Mouse (Mus musculus) liver (tissue): ENCODE results near the gene Pik3r3.

Source experiments
- DNase-seq: peaks from one replicate; pipeline ENCODE4 v3.0.0-alpha.2; 2020; ENCODE audit warnings: mixed read lengths

Pik3r3 gene

DNA sequence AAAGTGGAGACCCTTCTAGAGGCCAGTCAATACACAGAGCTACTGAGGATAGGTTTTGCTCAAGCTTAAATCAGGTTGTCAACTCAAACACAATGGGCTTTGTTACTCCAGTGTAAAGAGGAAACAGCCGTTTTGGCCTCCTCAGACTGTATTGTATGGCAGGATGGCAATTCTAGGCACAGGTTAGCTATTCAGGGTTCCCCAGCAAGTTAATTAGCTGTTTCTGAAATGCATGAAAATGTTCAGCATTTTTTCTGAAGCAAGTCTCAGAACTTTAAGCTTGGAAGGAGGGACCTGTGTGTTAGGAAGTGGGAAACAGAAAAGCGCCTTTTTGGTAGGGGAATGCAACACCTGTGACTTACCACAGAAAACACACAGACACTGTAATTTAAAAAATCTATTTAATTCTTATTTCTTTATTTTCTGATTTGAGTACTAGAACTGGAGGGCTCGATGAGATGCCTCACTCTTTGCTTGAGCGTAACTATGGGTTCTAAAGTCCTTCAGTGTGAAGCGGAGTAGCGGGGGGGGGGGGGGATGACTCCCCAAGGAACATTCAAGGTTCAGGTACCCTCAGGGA lies 1.3 kb upstream of the Pik3r3 start:
- DNase-seq: no peak

DNA sequence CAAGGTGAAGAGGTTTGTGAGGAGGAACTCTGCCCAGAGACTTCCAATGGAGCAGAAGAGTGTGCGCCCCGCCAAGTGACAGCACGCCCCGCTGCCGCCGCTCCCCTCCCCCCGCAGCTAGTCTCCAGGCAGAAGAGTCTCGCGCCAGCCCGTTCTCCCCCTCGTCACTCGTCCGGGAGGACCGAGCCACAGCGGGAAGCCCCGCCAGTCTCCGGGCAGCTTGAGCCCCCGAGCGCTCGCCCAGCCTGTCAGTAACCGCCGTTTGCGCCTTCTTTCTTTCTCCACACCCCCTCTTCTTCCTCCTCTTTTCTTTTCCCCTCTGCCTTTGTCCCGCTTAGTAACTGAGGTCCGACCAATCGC lies 658 bp upstream of the Pik3r3 start:
- DNase-seq: no peak

GRCm38 (mm10) chr4:116221996-116222842 lies 801 bp downstream of the Pik3r3 start:
- DNase-seq: peak; percentile 34

GRCm38 (mm10) chr4:116222843-116223119 lies 1.4 kb downstream of the Pik3r3 start:
- DNase-seq: no peak

DNA sequence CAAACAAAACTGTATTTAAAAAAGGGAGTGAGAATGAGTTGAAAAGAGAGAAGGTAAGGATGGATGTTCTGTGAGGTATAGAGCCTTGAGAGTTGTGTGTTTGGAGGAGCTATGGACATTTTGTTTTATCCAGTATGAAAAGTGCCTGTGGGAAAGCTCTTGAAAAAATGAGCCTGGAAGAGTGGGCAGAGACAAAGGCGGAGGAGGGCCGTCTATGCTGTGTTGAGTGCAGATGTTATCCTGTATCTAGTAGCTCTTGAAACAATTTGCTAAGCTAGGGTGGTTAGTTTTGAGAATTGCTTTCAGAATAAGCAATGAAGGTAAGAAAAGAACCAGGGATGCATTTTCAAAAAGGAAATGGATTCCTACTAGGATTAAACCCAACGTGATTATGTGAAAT lies 22.0 kb downstream of the Pik3r3 start:
- no peak for DNase-seq

GRCm38 (mm10) chr4:116244240-116244639 lies 22.8 kb downstream of the Pik3r3 start:
- no peak for DNase-seq

DNA sequence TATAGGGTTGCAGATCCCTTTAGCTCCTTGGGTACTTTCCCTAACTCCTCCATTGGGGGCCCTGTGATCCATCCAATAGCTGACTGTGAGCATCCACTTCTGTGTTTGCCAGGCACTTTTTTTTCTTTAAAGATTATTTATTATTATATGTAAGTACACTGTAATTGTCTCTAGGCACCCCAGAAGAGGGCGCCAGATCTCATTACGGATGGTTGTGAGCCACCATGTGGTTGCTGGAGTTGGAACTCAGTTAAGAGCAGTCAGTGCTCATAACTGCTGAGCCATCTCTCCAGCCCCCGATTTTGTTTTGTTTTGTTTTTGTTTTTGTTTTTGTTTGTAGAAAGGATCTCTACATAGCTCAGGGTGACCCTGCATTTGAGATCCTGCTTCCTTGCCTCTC lies 24.5 kb downstream of the Pik3r3 start:
- DNase-seq: peak; percentile 54

- no peak for DNase-seq
Observed at GRCm38 (mm10) chr4:116249986-116250385, 28.6 kb downstream of the Pik3r3 start.

DNA sequence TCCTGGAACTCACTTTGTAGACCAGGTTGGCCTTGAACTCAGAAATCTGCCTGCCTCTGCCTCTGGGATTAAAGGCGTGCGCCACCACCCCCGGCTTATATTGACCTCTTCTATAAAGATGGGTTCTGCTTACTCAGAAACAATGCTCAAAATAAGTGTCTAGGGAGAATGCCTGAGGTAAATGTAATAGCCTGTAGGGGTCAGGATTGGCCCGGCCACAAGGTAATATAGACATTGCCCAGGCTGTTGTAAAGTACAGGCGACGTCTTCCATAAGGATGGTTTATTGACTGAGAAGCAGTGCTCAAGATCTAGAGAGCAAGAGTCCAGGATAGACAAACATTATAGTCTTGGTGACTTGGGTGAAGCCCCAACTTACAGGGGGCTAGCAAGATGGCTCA lies 46.8 kb downstream of the Pik3r3 start:
- no peak for DNase-seq

DNA sequence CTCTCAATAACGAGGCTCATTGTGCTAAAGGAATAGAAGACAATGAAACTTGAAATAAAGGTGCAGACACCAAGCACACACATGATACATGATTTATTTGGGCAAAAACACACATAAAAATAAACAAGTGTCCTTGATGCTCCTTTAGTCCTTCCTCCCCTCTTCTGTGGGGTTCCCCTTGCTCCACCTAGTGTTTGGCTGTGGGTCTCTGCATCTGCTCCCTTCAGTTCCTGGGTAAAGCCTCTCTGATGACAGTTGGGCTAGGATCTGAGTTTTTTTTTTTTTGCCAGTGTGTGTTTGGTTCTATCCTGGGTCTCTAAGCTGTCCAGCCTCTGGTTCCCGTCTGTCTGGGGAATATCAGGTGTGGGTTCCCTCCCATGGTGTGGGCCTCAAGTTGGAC lies 60.8 kb downstream of the Pik3r3 start:
- DNase-seq: no peak

DNA sequence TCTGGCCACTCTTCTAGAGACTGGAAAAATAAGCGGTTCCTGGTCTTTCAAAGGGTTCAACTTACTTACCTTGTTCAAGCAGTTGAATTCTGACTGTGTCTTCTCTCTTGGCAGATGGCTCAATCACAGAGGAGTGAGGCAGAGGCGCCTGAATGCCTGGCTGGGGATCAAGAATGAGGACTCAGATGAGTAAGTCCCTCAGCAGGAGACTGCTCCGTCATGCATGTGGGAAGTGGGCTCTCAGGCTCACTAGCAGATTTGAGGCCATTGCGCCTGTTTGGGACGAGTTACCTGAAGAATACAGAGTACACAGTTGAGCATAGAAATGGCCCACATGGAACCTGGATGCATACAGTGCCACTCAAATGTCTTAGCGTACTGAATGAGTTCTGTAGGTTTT lies 70.1 kb downstream of the Pik3r3 start:
- DNase-seq: no peak

- peak; percentile 71 for DNase-seq
Observed at GRCm38 (mm10) chr4:116293296-116293695, 71.9 kb downstream of the Pik3r3 start.

DNA sequence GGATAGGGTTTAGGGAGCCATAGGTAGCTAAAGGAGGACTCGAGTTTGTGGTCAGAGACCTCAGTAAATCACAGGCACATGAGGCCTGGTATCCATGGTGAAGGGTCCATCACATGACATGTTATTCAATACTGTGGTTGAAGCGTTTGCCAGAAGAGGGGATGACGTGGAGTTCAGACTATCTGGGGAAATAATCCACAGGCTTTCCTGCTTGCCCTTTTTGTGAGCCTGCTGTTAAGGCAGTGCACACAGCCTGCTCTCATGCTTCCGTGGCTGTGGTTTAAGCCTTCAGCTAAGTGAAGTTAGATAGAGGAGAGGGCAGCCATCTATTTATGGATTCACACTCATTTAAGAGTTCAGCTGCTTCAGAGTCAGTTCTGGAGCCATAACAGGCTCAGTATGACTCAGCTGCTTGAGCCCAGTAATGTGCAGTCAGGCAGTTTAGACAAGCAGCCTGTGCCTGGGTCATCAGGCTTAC lies 79.5 kb downstream of the Pik3r3 start:
- no peak for DNase-seq

- no peak for DNase-seq
Observed at GRCm38 (mm10) chr4:116304551-116304950, 83.1 kb downstream of the Pik3r3 start.

DNA sequence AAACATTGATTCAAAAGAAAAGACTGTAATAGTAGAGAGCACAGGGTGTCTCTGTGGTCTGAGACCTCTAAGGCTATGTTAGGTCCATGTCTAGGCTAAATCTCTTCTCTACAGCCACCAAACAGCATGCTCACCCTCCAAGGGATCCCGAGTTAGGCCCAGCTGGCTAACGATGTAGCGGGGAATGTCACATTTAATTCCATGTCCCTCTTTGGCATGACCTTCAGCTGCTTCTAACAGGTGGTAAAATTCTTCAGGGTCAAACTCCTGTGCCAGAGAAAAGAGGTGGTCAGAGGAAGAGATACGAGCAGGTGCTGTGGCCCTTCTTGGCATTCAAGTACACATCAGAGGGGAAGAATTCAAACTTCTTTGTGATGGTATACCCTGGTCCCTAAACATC lies 96.2 kb downstream of the Pik3r3 start:
- no peak for DNase-seq

- no peak for DNase-seq
Observed at GRCm38 (mm10) chr4:116322127-116322526, 100.7 kb downstream of the Pik3r3 start.

DNA sequence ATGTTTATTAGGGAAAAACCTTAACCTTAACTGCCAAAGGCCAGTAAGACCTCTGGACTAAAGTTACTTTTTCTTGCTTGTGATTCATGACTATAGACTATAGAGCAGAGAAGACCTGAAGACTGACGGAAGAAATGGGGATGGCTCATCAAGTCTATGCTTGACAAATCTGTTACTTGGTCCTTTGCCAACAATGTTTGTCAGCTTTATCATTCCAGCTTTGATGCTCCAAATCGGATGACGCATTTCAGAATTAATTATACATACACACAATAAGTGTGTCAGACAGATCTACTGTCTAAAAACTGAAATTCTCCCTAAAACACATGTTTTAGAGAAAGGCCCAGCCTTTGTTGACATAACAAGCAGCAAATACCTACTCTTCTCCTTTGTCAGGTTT lies 107.8 kb downstream of the Pik3r3 start:
- no peak for DNase-seq

DNA sequence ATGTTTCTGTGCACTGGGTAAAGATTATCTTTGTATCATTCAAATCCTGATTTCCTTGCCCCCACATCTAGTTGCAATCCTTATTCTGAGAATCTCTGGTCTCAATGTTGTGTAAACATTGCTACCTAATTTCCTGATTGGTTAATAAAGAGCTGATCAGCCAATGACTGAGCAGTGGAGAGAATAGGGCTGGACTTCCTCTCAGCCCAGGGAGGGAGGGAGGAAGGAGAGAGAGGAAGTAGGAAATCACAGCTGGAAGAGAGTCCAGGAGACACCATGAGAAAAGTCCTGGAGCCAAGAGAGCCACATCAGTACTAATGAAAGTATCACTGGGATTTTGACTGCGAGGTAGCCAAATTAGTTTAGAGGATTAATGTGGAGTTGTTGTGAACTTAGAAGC lies 114.9 kb downstream of the Pik3r3 start:
- no peak for DNase-seq

DNA sequence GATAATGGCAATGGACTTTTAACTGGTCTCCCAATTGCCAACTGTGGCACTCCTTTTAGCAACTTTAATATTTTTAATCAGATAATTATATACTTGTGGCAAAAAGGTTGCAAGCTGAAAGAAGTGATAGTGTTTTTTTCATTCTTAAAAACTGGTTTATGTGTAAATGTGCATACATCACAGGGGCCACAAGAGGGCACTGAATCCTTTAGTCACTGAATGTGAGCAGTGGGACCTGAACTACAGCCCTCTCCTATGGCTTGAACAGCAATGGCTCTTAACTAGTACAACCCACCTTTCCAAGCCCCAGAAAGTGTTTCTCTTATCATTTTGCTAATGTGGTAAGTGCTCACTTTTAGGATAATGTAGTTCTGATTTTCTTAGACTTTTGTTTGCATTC lies 120.7 kb downstream of the Pik3r3 start:
- DNase-seq: peak; percentile 46

GRCm38 (mm10) chr4:116352496-116352895 lies 131.1 kb downstream of the Pik3r3 start:
- no peak for DNase-seq
